Mouse (Mus musculus) heart, adult 9 months (tissue): ENCODE measurements around the gene Rmnd5a.

Experiments used
- DNase-seq, 2 experiments: peaks; one replicate each; pipeline ENCODE4 v3.0.0; 2022; ENCODE audit warnings: low spot score in 2 of 2

Rmnd5a gene

DNA sequence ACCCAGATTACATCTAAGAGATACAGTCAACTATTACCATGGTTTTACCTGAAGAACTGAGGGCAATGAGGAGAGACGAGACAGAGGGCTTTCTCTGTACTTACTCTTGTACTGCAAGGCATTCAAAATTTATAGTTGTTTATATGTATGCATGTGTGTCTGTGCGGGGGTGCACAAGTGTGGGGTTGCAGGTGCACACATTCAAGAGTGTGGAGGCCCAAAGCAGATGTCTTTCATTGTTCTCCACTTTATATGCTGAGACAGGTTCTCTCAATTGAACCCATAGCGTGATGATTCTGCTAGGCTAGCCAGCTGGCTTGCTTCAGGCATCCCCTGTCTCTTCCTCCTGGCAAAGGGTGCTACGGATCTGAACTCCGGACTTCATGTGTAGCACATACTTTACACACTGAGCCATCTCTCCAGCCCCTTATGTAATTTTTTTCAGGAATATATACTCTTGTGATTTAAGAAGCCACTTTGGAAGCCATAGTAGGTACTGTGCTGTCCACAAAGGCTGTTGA lies 69.3 kb downstream of the Rmnd5a start:
- no peak for DNase-seq

DNA sequence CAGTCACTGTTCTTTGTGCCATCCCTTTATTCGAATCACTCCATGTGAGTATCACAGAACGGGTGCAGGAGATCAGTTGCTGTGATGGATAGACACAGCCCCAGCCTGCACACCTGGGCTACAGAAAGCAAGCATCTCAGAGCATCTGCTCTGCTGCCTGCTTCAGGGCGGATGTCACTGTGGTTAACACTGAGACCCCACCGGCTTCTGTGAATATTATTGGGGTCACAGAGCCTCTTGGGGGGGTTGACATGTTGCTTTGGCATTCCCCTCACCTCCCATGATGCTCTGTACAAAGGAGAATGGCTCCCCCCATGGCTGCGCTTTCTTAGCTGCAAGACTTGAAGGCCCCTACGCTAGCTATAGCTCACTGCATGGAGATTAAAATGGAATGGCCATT lies 71.0 kb downstream of the Rmnd5a start:
- no peak for DNase-seq

DNA sequence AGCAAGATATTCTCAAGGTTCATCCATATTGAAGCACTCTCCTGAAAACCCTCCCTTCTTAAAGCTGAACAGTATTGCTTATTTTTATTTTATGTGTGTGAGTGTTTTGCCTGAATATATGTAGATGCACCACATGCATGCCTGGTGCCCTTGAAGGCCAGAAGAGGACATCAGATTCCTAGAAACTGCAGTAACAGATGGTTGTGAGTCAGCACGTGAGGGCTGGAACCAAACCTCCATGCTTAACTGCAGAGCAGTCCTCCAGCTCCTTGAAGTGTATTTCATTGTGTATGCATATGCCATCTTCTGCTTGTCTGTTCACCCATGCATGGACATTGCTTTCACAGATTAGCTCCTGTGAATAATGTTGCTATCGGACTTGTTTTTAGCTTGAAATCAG lies 76.4 kb downstream of the Rmnd5a start:
- DNase-seq: no peak

DNA sequence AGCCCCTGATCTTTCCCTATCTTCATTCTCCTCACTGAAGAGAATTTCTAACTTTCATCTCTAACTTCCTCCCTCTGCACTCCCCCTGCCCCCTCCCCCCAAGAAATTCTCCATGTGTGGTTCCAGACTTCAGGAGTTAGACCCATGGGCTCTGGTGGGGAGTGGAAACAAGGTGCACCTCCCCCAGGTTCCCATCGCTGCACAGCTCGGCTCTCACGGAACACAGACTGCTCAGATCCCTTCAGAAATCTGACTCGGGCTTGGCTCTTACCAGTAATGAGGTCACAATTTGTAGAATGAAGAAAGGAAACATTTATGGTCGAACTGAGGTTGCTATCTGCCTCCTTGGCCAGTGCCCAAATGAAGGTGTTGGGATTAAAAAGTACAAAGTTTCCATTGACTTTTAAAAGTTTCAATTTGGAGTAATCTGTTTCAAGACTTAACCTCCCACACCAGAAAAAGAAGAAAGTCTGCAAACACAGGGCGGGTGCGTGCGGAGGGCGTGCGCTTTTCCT lies 79.2 kb downstream of the Rmnd5a start:
- no peak for DNase-seq

DNA sequence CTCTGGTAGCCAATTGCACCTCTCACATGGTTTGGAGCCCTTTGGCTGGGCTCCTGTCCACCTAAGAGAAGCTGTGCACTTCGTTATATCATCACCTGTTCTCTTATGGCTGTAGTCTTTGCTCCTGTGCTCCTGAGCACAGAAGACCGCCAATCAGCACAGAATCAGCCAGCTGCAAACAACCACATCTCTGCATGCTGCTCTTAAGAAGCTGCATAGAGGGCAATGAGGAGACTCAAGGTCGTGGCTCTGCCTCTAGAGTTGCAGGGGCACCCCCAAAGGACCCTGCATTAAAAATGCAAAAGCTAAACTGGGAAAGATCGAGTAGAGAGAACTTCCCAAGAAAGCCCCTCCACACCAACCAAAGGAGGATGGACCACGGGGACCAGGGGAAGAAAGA lies 79.7 kb downstream of the Rmnd5a start:
- no peak for DNase-seq

DNA sequence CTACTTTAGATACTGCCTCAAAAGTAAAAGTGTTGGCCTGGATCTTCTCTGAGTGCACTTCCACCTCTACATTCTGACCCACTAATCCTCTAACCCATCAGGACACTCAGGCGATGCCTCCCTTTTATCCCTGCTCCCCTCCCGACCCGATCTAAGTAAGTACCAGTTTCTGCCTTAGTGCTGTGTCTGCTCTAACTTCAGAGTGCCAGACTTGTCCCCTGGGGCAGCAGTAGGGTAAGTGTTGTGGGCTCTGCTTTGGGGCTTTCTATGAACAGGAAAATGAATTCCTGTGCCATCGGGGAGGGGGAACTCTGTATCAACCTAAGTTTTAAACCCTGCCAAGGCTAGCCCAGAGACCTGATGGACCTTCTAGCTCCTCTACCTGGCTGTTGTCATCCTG lies 80.2 kb downstream of the Rmnd5a start:
- DNase-seq: no peak

DNA sequence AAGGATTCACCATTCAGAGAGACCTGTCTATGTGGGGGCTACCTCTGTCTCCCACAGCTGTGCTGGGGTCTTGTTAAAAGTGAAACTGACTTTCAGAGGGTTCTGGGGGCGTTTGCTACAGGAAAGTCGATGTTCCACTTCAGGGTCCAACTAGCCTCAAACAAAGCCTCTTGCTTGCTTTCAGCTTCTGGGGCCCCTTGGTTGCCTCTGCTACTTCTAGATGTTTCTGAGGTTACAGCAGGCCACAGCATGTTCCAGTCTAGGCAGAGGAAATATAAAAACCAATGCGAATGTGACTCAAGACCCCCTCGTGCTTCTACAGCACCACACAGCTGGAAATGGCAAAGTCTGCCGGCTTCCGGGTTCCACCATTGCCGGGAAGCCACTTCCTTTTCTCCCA lies 82.9 kb downstream of the Rmnd5a start:
- DNase-seq: no peak

DNA sequence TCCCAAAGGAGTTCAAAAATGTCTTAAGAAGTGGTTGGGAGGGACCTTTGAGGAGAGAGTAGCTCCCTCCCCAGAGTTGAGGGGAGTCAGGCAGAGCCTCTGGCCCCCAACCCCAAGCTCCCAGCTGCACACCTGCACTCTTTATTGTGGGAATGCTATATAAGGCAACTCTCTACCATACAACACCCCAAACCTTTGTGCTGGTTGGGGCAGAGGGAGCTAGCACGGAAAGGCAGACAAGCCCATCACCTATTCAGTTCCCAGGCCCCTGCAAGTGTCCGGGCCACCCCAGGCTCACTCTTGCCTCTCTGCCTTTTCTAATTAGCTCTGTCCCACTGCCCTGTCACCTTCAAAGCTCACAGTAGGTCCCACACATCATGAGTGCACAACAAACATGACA lies 86.7 kb downstream of the Rmnd5a start:
- no peak for DNase-seq

DNA sequence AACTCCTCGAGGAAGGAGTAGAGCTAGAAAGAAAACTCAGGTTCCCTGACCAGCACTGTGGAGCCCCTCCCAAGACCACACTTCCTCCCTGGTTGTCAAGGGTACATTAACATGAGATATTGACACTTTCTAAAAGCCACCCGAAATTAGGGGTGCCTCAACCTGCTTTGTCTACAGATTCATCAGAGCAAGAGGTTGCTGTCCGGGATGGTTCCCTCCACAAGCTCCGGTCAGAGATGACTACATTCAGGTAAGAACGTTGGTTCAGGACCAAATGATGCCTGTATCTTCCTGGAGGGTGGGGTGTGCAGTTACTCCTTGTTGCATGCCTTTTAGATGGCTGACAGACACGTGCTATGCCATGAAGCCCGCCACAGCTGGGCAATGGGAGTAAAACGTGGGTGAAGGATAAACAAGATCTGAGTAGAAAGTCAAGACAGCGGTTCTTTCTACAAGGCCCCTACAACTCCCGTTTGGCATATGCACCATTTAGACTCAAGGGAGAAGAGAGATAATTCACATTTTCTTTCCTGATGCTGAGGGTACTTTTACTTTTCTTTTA lies 87.5 kb downstream of the Rmnd5a start:
- DNase-seq: no peak

DNA sequence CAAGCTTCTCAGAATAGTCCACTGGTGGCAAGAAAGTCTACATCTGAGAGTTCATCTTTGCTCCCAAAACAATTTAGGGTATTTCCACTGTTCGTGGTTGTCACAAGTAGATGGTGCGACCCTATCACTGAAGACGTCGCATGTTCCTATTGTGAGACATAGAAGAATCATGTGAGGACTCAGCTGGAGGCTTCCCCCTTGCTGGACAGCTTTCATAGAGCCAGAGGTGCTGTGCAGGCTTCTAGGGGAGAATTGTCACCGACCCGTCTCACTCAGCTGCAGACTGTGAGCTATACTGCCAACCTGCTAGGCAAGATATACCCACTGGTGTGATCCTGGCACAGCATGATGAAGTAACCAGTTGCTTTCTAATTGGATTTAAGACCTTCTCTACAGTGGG lies 88.2 kb downstream of the Rmnd5a start:
- no peak for DNase-seq

DNA sequence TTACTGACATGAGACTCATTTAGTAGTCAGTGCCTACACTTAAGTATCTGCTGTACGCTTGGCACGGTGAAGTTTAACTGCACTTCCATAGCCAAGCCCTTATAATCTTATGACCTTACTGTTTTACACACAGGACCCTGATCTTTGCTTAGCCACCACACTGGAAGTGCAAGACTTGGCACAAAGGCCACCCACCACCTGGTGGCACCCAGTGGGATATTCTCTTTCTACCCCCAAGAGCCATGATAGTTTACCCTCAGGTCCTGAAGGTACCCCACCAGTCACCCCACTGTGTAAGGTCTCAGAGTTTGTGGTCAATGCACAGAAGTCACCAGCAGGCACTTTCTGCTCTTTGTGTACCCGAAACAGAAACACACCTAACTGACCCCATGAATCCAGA lies 89.2 kb downstream of the Rmnd5a start:
- DNase-seq: no peak

DNA sequence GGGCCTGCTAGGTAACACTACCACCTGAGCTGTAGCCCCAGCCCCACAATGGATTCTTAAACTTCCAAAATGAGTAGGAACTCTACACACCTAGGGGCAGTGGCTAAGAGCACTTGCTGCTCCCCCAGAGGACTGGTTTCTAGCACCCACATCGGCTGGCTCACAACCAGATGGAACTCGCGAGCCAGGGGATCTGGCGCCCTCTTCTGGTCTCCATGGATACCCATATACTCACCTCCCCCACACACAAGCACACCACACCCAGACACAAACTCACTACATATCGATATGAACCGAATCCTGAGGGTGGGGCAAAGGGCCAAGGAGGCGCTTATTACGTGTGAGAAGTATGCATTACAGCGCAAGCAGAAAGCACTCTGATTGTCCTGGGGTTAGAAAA lies 92.4 kb downstream of the Rmnd5a start:
- DNase-seq: no peak

DNA sequence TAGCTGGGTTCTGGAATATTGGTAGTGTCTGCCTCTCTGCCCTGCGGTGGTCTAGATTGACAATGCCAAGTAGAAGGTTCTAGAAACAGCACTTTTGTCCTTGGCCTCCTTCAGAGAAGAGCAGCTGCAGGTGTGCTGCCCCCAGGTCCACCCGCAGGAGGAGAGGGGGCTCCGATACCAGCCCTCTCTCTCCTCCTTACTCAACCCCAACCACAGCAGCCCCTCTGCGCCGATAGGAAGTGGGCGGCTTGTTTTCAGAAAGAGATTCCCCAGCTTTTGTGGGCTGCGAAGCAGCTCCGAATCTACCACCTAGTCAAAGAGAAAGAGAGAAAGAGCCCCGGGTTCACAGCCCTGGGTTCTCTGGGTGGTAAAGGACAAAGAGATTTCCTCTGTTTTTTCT lies 99.3 kb downstream of the Rmnd5a start:
- no peak for DNase-seq

DNA sequence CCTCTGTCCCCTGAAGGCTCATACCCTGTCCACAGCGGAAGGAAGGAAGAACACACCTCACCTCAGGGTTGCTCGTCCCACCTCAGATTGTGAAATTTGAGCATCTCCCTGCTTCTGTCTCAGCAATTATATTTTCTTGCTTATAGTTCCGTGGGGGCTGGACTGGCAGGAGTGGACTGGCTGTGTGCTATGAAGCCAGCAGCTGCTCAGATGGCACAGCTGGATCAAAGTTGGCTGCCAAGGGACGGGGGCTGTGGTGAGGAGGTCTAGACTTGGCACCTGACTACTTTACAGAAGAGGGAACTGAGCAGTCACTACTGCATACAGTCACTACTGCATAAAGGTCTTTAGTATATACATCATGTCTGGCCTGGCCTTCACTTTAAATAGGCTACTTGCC lies 101.1 kb downstream of the Rmnd5a start:
- DNase-seq: no peak

DNA sequence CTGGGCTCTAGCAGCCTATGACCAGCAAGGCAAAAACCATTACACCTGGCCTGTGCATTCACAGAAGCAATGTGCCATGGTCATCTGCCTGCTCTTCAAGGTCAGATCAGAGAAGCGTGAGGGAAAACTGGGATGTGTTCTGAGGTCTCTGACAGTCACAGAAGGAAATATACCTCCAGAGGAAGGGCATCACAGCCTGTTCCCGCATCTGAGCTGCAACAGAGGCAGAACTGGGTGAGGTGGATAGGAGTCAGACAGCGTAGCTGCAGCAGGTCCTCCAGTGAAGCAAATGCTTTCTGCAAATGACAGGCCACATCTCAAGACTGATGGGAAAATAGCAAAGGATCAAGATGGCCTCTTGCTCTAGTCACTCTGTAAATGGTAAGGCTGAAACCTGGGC lies 101.5 kb downstream of the Rmnd5a start:
- no peak for DNase-seq
